Mouse (Mus musculus): ENCODE results near the gene Fnbp1. TPM values are rescaled to one million over a fixed set of nuclear protein-coding genes. Genes with fewer than 3 reads are reported as not detected.

Gene Fnbp1
- total RNA-seq, 2 experiments from 2014 or later: 20.9 to 44.8 TPM

- ATAC-seq (replicated peaks; ENCODE audit: poor library complexity): peak; percentile 57
These were observed 13.9 kb downstream of the Fnbp1 start for GRCm38 (mm10) chr2:31127899-31128298.

- ATAC-seq (replicated peaks; ENCODE audit: poor library complexity): peak; percentile 28
These were observed 14.6 kb downstream of the Fnbp1 start for GRCm38 (mm10) chr2:31127219-31127618.

GRCm38 (mm10) chr2:31126048-31126447 lies 15.8 kb downstream of the Fnbp1 start:
- no peak for ATAC-seq (replicated peaks; ENCODE audit: poor library complexity)

GRCm38 (mm10) chr2:31125156-31125555 lies 16.7 kb downstream of the Fnbp1 start:
- ATAC-seq (replicated peaks; ENCODE audit: poor library complexity): no peak

GRCm38 (mm10) chr2:31124694-31125093 lies 17.1 kb downstream of the Fnbp1 start:
- no peak for ATAC-seq (replicated peaks; ENCODE audit: poor library complexity)

- ATAC-seq (replicated peaks; ENCODE audit: poor library complexity): no peak
These were observed 18.3 kb downstream of the Fnbp1 start for GRCm38 (mm10) chr2:31123493-31123892.

- ATAC-seq (replicated peaks; ENCODE audit: poor library complexity): no peak
These were observed 19.0 kb downstream of the Fnbp1 start for GRCm38 (mm10) chr2:31122806-31123205.

GRCm38 (mm10) chr2:31121131-31121693 lies 20.6 kb downstream of the Fnbp1 start:
- no peak for ATAC-seq (replicated peaks; ENCODE audit: poor library complexity)

- ATAC-seq (replicated peaks; ENCODE audit: poor library complexity): no peak
These were observed 22.0 kb downstream of the Fnbp1 start for GRCm38 (mm10) chr2:31119795-31120194.

- no peak for ATAC-seq (replicated peaks; ENCODE audit: poor library complexity)
These were observed 23.0 kb downstream of the Fnbp1 start for GRCm38 (mm10) chr2:31118639-31119380.

- ATAC-seq (replicated peaks; ENCODE audit: poor library complexity): no peak
These were observed 23.6 kb downstream of the Fnbp1 start for GRCm38 (mm10) chr2:31118211-31118610.

GRCm38 (mm10) chr2:31115943-31116731 lies 25.7 kb downstream of the Fnbp1 start:
- peak; percentile 32 for ATAC-seq (replicated peaks; ENCODE audit: poor library complexity)

- ATAC-seq (replicated peaks; ENCODE audit: poor library complexity): peak; percentile 78
These were observed 26.5 kb downstream of the Fnbp1 start for GRCm38 (mm10) chr2:31115091-31115942.

- no peak for ATAC-seq (replicated peaks; ENCODE audit: poor library complexity)
These were observed 27.6 kb downstream of the Fnbp1 start for GRCm38 (mm10) chr2:31114205-31114604.

GRCm38 (mm10) chr2:31111685-31112084 lies 30.1 kb downstream of the Fnbp1 start:
- no peak for ATAC-seq (replicated peaks; ENCODE audit: poor library complexity)

- ATAC-seq (replicated peaks; ENCODE audit: poor library complexity): peak; percentile 92
These were observed 31.8 kb downstream of the Fnbp1 start for GRCm38 (mm10) chr2:31109960-31110548.

GRCm38 (mm10) chr2:31108186-31108585 lies 33.6 kb downstream of the Fnbp1 start:
- ATAC-seq (replicated peaks; ENCODE audit: poor library complexity): peak; percentile 30

- no peak for ATAC-seq (replicated peaks; ENCODE audit: poor library complexity)
These were observed 35.0 kb downstream of the Fnbp1 start for GRCm38 (mm10) chr2:31106621-31107320.

GRCm38 (mm10) chr2:31106004-31106403 lies 35.8 kb downstream of the Fnbp1 start:
- no peak for ATAC-seq (replicated peaks; ENCODE audit: poor library complexity)

- no peak for ATAC-seq (replicated peaks; ENCODE audit: poor library complexity)
These were observed 36.5 kb downstream of the Fnbp1 start for GRCm38 (mm10) chr2:31105279-31105678.

Measured in megakaryocyte progenitor cell, adult 5-6 weeks (primary cell).